ENCODE assay signal across 8 mouse cellular contexts in the genomic region with DNA sequence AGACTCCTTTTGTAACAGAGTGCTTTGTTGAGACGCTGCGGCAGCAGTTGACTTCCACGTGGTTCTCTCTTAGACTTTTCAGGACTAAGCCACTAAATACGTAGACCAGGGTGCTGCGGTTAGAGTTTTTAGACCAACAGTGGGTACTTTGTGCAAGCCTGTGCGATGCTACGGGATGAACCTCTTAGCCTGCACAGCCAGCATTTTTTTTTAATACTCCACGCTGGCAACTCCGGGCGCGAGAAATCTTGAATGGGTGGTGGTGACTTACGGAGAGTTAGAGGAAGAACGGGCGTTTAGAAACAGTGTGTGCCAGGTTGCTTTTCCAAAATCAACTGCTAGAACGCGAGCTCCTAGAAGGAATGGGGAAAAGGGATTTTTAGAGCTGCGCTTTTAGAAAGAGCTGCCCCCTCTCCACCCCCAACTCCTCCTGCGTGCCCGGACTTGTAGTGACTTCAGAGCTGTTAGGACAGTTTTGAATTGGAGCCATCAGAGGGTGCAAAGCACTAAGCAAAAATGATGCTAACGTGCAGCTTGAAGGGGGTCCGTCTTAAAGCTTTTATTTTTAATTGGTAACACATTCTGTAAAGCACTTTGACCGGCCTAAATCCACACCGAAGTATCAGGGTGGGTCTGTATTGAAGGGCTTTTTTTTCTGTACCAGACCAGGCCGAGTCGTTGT. TPM values are rescaled to one million over a fixed set of nuclear protein-coding genes. Genes with fewer than 3 reads are reported as not detected.
DNase-seq lines count a peak whose midpoint lies in the region; ATAC-seq and TF ChIP-seq lines count a peak whose summit lies in the region.

No protein-coding gene starts in this region.

- peak overlapping the region; percentile 64 for H3K4me2 ChIP-seq in kidney, embryonic 16.5 days (replicated peaks; ENCODE audit: low read depth, low read length)

- H3K36me3 ChIP-seq in testis, adult 2 months (ENCODE audit: control insufficient read depth, insufficient read depth, low read length): no peaks in the 10 kb centered on the region
- H3K36me3 ChIP-seq in kidney, embryonic 16.5 days (ENCODE audit: insufficient read depth, low read length): 0 out of 2 replicates have a peak, but pooled peaks cover 2% of the 10 kb centered on the region

- ATAC-seq in kidney, embryonic 16.5 days (ENCODE audit: low FRiP score, low TSS enrichment): peak; percentile 16; the same call in 1 of the 2 replicates
- peak; percentile 24 for ATAC-seq in megakaryocyte progenitor cell, adult 5-6 weeks (replicated peaks; ENCODE audit: poor library complexity)

- no peaks in the 10 kb centered on the region for H3K9me3 ChIP-seq in kidney, embryonic 16.5 days (ENCODE audit: low read length)

- under 1% methylated on average over 25 of the region's 25 CpGs for WGBS in kidney, embryonic 16.5 days

- peaks cover 13% of the 10 kb centered on the region for H3K4me1 ChIP-seq in testis, adult 2 months (ENCODE audit: control insufficient read depth, insufficient read depth, low read length)
- H3K4me1 ChIP-seq in bone marrow macrophage, adult 2 months (ENCODE audit: control insufficient read depth, insufficient read depth, low read length): peaks cover 3% of the 10 kb centered on the region
- peaks cover 25% of the 10 kb centered on the region for H3K4me1 ChIP-seq in kidney, embryonic 16.5 days (ENCODE audit: insufficient read depth, low read length)

- no peak for TF ChIP-seq POLR2A in testis, adult 2 months (IDR thresholded peaks at IDR 0.05; ENCODE audit: control insufficient read depth, low read depth, low read length)
- TF ChIP-seq POLR2A in bone marrow macrophage, adult 2 months (IDR thresholded peaks at IDR 0.05; ENCODE audit: borderline replicate concordance, low read depth, low read length): no peak

- peak overlapping the region; percentile 56 for H3K4me3 ChIP-seq in testis, adult 2 months (ENCODE audit: control insufficient read depth, low read depth, low read length)
- H3K4me3 ChIP-seq in bone marrow macrophage, adult 2 months (ENCODE audit: insufficient read depth, low read length): peak overlapping the region; percentile 68
- H3K4me3 ChIP-seq in kidney, embryonic 16.5 days (ENCODE audit: low read length): peak overlapping the region; percentile 67

- no peak for TF ChIP-seq CTCF in testis, adult 2 months (IDR thresholded peaks at IDR 0.05; ENCODE audit: control insufficient read depth, insufficient read depth, insufficient replicate concordance, low read depth, low read length)
- TF ChIP-seq CTCF in bone marrow macrophage, adult 2 months (IDR thresholded peaks at IDR 0.05; ENCODE audit: low read depth, low read length): no peak

- peaks cover 10% of the 10 kb centered on the region for H3K27me3 ChIP-seq in testis, adult 2 months (ENCODE audit: control insufficient read depth, insufficient read depth, low read length)
- no peaks in the 10 kb centered on the region for H3K27me3 ChIP-seq in kidney, embryonic 16.5 days (ENCODE audit: insufficient read depth, low read length)

- peak overlapping the region; percentile 85 for H3K9ac ChIP-seq in kidney, embryonic 16.5 days (replicated peaks; ENCODE audit: low read length)

- DNase-seq in testis, postnatal 10 days (ENCODE audit: low spot score): no peak
- peak; percentile 48 for DNase-seq in forelimb bud, embryonic 11.5 days (ENCODE audit: low read depth, low spot score)
- peak; percentile 40 for DNase-seq in yolk sac, embryonic 10.5 days (ENCODE audit: low spot score)
- DNase-seq in cerebellum, adult 11 months: no peak

- H3K27ac ChIP-seq in testis, adult 2 months (ENCODE audit: control insufficient read depth, insufficient read depth, low read depth, low read length): peak overlapping the region; percentile 81
- no peak overlapping the region for H3K27ac ChIP-seq in bone marrow macrophage, adult 2 months (ENCODE audit: insufficient read depth, low read depth, low read length)
- peak overlapping the region; percentile 85 for H3K27ac ChIP-seq in kidney, embryonic 16.5 days (ENCODE audit: low read length)

RNA-seq across cellular contexts. Expression of a gene that starts 1.0 kb away (rescaled TPM):
- 8.3 and 13.6 TPM in 2 replicates for polyA plus RNA-seq in testis, adult 2 months (2012; rRNA removed)
- polyA plus RNA-seq in bone marrow macrophage, adult 2 months (2012; ENCODE audit: insufficient read depth, insufficient read length, missing spikeins): 1.7 and 2.0 TPM in 2 replicates
- polyA plus RNA-seq in kidney, embryonic 16.5 days (2015; fragmentation: Nextera tagmentation; extraction: Ambion mirVana): 129 and 139 TPM in 2 replicates
- total RNA-seq in megakaryocyte progenitor cell, adult 5-6 weeks (2015): 4.8 and 5.4 TPM in 2 replicates
- 3.2 and 8.7 TPM in 2 replicates for total RNA-seq in megakaryocyte progenitor cell, adult 5-6 weeks (2017)

Comparison
In these comparisons a context has a peak if more than half of its experiments do, and no peak if none do; other contexts are left out.
1. DNase-seq: peak in forelimb bud, embryonic 11.5 days (single experiment) and yolk sac, embryonic 10.5 days (single experiment); none in testis, postnatal 10 days (single experiment) and cerebellum, adult 11 months (single experiment).
2. Peak in every context shown above with its lines, with median percentiles within 50 percentile points of each other: H3K4me3 ChIP-seq.